Mouse (Mus musculus) Muller cell, postnatal 12 days (primary cell): ENCODE measurements at regions not wholly inside any gene's neighbourhood (a gene's known extent, or its start where the extent isn't known, plus 50 kb on each side); places are given as distances from the start of the nearest gene placed in this dataset.

Experiments
- DNase-seq: peaks from one replicate; pipeline ENCODE4 v3.0.0-alpha.2; 2015; ENCODE audit errors: inconsistent ontology term

DNA sequence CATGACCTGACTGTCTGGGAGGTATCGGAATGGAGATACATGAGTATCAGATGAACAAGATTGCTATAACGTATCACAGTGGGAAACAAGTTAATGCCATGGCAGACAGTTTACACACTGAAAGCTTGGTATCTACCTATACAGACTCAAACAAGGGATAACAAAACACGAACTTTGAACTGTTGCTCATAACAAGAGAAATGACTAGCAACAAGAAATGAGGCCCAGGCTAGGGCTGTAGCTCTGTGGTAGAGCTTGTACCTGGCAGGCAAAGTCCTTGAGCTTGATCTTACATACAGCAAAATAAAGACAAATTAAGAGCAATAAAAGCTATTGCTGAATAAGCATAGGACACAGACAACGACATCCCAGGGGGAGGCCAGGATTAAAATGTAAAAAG, 172.4 kb upstream of the Pln start:
- DNase-seq = no peak

DNA sequence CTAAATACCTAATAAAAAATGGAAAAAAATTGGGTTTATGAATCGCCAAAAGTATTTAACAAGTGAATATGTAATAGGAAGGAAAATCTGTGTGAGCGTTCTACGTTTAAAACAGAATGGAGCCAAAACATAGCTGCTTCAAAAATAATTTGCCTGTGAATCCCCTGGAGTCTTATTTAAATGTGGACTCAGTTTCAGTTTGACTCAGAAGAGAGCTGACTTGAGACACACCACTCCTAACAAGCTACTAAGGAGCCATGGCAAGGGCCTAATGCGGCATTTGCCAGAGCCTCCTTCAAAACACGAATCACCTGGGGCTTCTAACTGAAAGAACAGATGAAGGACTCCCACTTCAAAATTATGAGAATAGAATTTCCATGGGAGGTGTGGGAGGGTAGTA, 169.7 kb upstream of the Pln start:
- DNase-seq = no peak

- no peak for DNase-seq
Measured at GRCm38 (mm10) chr10:53174038-53174564, 163.4 kb upstream of the Pln start.

GRCm38 (mm10) chr10:53175946-53176345, 161.5 kb upstream of the Pln start:
- no peak for DNase-seq

DNA sequence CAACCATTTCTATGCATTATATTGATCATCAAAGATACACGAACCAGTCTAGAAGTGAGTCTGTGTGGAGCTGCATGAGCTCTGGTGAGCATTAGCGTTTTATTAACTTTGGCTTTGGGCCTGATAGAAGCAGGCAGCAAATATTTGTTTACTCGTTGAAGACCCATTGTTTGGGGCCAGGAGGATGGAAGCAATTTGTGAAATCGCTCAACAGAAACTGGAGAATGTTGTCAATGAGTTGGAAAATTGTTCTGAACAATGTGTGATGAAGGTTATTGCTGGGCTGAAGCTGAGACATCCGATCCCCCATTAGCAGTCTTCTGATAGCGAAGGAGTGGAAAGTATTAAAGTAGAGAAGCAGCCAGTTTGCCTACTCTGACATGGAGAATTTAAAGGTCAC, 158.9 kb upstream of the Pln start:
- peak; percentile 80 for DNase-seq

DNA sequence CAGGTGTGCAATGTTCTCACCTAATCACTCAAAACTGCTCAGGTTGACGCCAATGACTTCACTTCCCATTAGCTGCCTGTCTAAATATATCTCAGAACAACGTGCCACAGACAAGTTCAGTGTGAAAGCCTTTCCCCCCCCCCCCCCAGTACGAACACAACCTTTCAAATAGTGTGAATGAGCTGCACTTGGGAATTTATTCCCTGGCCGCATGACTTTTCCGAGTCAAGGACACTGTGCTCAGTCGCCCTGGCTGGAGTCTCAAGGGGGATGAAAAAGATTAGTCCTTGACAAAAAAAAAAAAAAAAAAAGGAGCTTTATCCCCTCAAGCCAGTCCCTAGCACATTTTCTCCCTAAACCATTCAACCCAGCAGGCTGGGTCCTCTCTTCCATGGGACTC, 158.4 kb upstream of the Pln start:
- no peak for DNase-seq

DNA sequence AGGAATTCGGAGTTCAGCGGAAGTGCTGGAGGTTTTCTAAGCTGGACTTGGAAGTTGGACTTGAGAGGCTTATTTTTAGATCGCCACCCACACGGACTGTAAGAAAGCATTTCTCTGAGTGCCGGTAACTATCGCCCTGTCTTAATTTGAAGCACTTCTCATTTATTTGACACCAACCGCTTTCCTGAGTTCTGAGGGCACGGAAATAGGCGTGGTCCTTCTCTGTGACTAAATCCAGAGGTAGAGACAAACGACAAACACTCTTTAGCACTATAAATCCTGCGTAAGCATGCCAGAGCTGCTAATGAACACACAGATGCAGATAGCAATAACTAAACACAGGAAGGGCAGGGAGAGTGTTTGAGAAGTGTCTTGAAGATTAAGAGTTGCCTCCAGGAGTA, 156.7 kb upstream of the Pln start:
- no peak for DNase-seq

- no peak for DNase-seq
Measured at GRCm38 (mm10) chr10:53181413-53181812, 156.1 kb upstream of the Pln start.

DNA sequence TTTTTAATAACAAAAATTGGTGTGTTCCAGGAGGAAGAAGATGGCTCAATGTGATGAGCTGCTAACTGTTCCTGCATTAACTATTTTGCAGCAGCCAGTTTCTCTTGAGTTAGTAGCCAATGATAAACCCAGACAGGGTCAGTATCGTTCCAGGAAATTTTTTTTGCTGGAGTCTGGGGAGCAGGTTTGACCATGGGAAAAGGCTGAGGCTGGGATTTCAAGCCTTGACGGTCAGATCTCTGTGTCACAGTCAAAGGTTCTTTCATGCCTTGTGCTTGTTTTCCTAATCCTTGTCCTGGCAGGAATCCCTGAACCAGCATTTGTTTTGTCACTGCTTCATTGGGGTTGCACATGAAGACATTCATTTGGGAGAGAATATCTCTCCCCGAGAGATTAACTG, 129.0 kb upstream of the Pln start:
- no peak for DNase-seq

GRCm38 (mm10) chr10:53209916-53210315, 127.6 kb upstream of the Pln start:
- no peak for DNase-seq
